Mouse (Mus musculus) stomach, postnatal 0 days (tissue): ENCODE results near the gene Wdtc1.

Experiments
- CTCF ChIP-seq: IDR thresholded peaks from 2 replicates; pipeline ENCODE4 v1.5.1; 2016; ENCODE audit warnings: antibody characterized with exemption, low read depth, mild to moderate bottlenecking, moderate library complexity
- EP300 ChIP-seq: optimal IDR thresholded peaks from 2 replicates; pipeline ENCODE3; 2016; ENCODE audit warnings: antibody characterized with exemption

DNA sequence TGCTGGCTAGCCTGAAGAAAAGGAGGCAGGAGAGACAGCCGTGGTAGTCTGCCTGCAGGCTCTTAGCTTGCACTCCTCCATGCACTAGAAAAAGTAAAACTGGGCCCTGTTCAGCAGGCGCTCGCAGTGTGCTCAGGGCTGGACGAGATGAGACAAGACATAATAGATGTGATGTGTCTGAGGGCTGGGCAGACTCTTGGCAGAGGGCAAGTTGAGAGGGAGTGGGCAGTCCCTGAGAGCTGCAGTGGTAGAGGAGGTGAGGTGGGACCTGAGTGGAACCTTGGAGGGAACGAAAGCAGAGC lies 25.7 kb upstream of the Wdtc1 start:
- TF ChIP-seq CTCF = no peak
- TF ChIP-seq EP300 = no peak
